ENCODE assay signal across 39 mouse cellular contexts in the genomic region with DNA sequence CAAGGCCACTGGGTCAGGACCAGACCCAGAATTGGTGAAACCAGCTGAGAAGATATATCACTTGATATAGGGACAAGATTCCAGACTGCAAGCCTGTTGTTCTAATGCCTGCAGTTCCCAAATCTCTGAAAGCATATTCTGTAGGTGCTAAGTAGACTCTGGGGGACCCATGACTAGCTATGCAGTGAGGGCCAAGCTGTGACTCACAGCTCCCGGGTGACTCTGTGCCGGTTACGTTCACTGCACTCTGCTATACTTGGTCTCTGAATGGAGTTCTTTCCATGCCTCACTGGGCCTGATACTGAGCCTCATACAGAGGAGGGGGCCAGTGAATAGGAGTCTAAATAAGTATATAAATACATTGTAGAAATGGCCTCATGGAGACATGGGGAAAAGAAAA. TPM values are rescaled to one million over a fixed set of nuclear protein-coding genes. Genes with fewer than 3 reads are reported as not detected.
DNase-seq lines count a peak whose midpoint lies in the region; ATAC-seq lines count a peak whose summit lies in the region.
"Had no signal": no experiment of that assay in that cellular context is flagged by ENCODE, and none has a peak within 500 bp of the region (broad histone marks: within the 10 kb centered on the region; RNA-seq: fewer than 3 reads in every experiment).

No protein-coding gene starts in this region.

- DNase-seq in frontal cortex, postnatal 25 days (ENCODE audit: low spot score in 2 of 2) = no peak
- no peak for DNase-seq in neural tube, embryonic 10.5 days (ENCODE audit: extremely low spot score, low spot score)
- DNase-seq in adrenal gland, postnatal 36 days = peak; percentile 51 to 63
- DNase-seq in thymus, postnatal 4 days = no peak
- DNase-seq in spleen, postnatal 14 days (ENCODE audit: low spot score in 2 of 2) = no peak
- DNase-seq: cerebellum, adult 11-12 months; cerebellum, adult 9-11 months; embryo, embryonic 11 days; gastrocnemius, postnatal 25 days; heart, adult 11 months; heart, postnatal 36 days; kidney, adult 9 months; kidney, postnatal 10 days; layer of hippocampus, adult 9-11 months; liver; lung, adult 2 months; lung, postnatal 10 days; right cerebral cortex, postnatal 14 days; thymus, postnatal 14 days had no signal

- no peak overlapping the region for H3K4me3 ChIP-seq in neural tube, embryonic 13.5 days
- H3K4me3 ChIP-seq: embryonic facial prominence, embryonic 12.5 days; heart, embryonic 10.5 days; heart, embryonic 15.5 days; hindbrain, embryonic 12.5 days; midbrain, embryonic 13.5 days; stomach, embryonic 15.5 days had no signal

- 57% methylated on average over 3 of the region's 3 CpGs for WGBS in neural tube, embryonic 13.5 days

- peaks cover 48% of the 10 kb centered on the region for H3K4me1 ChIP-seq in neural tube, embryonic 13.5 days (replicated peaks)
- H3K4me1 ChIP-seq: stomach, embryonic 15.5 days had no signal

- no peaks in the 10 kb centered on the region for H3K36me3 ChIP-seq in neural tube, embryonic 13.5 days
- H3K36me3 ChIP-seq: embryonic facial prominence, embryonic 12.5 days; heart, embryonic 10.5 days; heart, embryonic 15.5 days; hindbrain, embryonic 12.5 days; midbrain, embryonic 13.5 days; stomach, embryonic 15.5 days had no signal

- H3K9ac ChIP-seq in neural tube, embryonic 13.5 days = no peak overlapping the region
- H3K9ac ChIP-seq: embryonic facial prominence, embryonic 12.5 days; heart, embryonic 15.5 days; hindbrain, embryonic 12.5 days; liver, embryonic 14.5 days; midbrain, embryonic 13.5 days; stomach, embryonic 15.5 days had no signal

- no peaks in the 10 kb centered on the region for H3K27me3 ChIP-seq in neural tube, embryonic 13.5 days
- H3K27me3 ChIP-seq: CH12.LX; embryonic facial prominence, embryonic 12.5 days; heart, embryonic 15.5 days; hindbrain, embryonic 12.5 days; midbrain, embryonic 13.5 days; stomach, embryonic 15.5 days had no signal

- 0 out of 2 replicates have a peak overlapping the region, but pooled peaks have one; percentile 38 for H3K27ac ChIP-seq in neural tube, embryonic 13.5 days (replicated peaks)
- H3K27ac ChIP-seq: embryonic facial prominence, embryonic 12.5 days; heart, embryonic 10.5 days; heart, embryonic 15.5 days; hindbrain, embryonic 12.5 days; liver, embryonic 14.5 days; macrophage; midbrain, embryonic 13.5 days; stomach, embryonic 15.5 days had no signal

- 0 out of 2 replicates have a peak, but pooled peaks have one; percentile 38 for ATAC-seq in frontal cortex, adult (ENCODE audit: low TSS enrichment)
- ATAC-seq in neural tube, embryonic 13.5 days (ENCODE audit: low read depth) = no peak
- ATAC-seq: forebrain, embryonic 16.5 days; intestine, postnatal 0 days; midbrain, embryonic 13.5 days had no signal

- no peak overlapping the region for H3K4me2 ChIP-seq in neural tube, embryonic 13.5 days
- H3K4me2 ChIP-seq: embryonic facial prominence, embryonic 12.5 days; heart, embryonic 15.5 days; hindbrain, embryonic 12.5 days; midbrain, embryonic 13.5 days; stomach, embryonic 15.5 days had no signal

- no peaks in the 10 kb centered on the region for H3K9me3 ChIP-seq in neural tube, embryonic 13.5 days
- H3K9me3 ChIP-seq: embryonic facial prominence, embryonic 12.5 days; heart, embryonic 10.5 days; heart, embryonic 15.5 days; hindbrain, embryonic 12.5 days; midbrain, embryonic 13.5 days; stomach, embryonic 15.5 days had no signal

RNA-seq across cellular contexts. Expression of a gene that starts 3.8 kb away (rescaled TPM):
- 98.5 and 102 TPM in 2 replicates for polyA plus RNA-seq in neural tube, embryonic 13.5 days (2015; fragmentation: Nextera tagmentation; extraction: Ambion mirVana)
- total RNA-seq in adrenal gland, postnatal 36 days (2021) = 100 to 1,000 TPM; 143 to 157 TPM
- total RNA-seq: CH12.LX had no signal

RNA-seq across cellular contexts. Expression of a gene that starts 15.7 kb away (rescaled TPM):
- polyA plus RNA-seq in neural tube, embryonic 13.5 days (2015; fragmentation: Nextera tagmentation; extraction: Ambion mirVana) = 11.5 and 14.8 TPM in 2 replicates
- 1 to 10 TPM; 4.3 to 6.0 TPM for total RNA-seq in adrenal gland, postnatal 36 days (2021)
- total RNA-seq: megakaryocyte-erythroid progenitor cell, adult 5-6 weeks had no signal
- polyA plus RNA-seq: C2C12, macrophage had no signal

RNA-seq across cellular contexts. Expression of a gene that starts 32.2 kb away (rescaled TPM):
- polyA plus RNA-seq in neural tube, embryonic 13.5 days (2015; fragmentation: Nextera tagmentation; extraction: Ambion mirVana) = 254 and 286 TPM in 2 replicates
- 10 to 100 TPM; 28.9 to 43.7 TPM for total RNA-seq in adrenal gland, postnatal 36 days (2021)

RNA-seq across cellular contexts. Expression of a gene that starts 41.2 kb away (rescaled TPM):
- not detected in 2 replicates for polyA plus RNA-seq in neural tube, embryonic 13.5 days (2015; fragmentation: Nextera tagmentation; extraction: Ambion mirVana)
- total RNA-seq in adrenal gland, postnatal 36 days (2021) = not detected
- total RNA-seq: CH12.LX; ES-E14; gastrocnemius, postnatal 25 days; heart, postnatal 36 days; left cerebral cortex, adult 18-20 months; left cerebral cortex, postnatal 14 days; megakaryocyte-erythroid progenitor cell, adult 5-6 weeks had no signal
- polyA plus RNA-seq: C2C12; embryonic facial prominence, embryonic 12.5 days; forebrain, embryonic 16.5 days; heart, embryonic 15.5 days; hindbrain, embryonic 12.5 days; limb, embryonic 11.5 days; macrophage; midbrain, embryonic 13.5 days; neural tube, embryonic 11.5 days had no signal

RNA-seq across cellular contexts. Expression of a gene that starts 50.8 kb away (rescaled TPM):
- polyA plus RNA-seq in neural tube, embryonic 13.5 days (2015; fragmentation: Nextera tagmentation; extraction: Ambion mirVana) = not detected in 2 replicates
- total RNA-seq in adrenal gland, postnatal 36 days (2021) = not detected
- total RNA-seq: CH12.LX; ES-E14; gastrocnemius, postnatal 25 days; heart, postnatal 36 days; left cerebral cortex, adult 18-20 months; left cerebral cortex, postnatal 14 days; megakaryocyte-erythroid progenitor cell, adult 5-6 weeks had no signal
- polyA plus RNA-seq: C2C12; embryonic facial prominence, embryonic 12.5 days; forebrain, embryonic 16.5 days; heart, embryonic 10.5 days; heart, embryonic 15.5 days; hindbrain, embryonic 12.5 days; limb, embryonic 11.5 days; lung, adult 2 months; macrophage; midbrain, embryonic 13.5 days had no signal

Comparison
In these comparisons a context has a peak if more than half of its experiments do, and no peak if none do; other contexts are left out.
1. DNase-seq: peak in adrenal gland, postnatal 36 days (2 of 2); none in frontal cortex, postnatal 25 days (0 of 2), neural tube, embryonic 10.5 days (single experiment), thymus, postnatal 4 days (single experiment) and spleen, postnatal 14 days (0 of 2).